Comparison of ENCODE assay signal across 26 mouse cellular contexts in the genomic region with DNA sequence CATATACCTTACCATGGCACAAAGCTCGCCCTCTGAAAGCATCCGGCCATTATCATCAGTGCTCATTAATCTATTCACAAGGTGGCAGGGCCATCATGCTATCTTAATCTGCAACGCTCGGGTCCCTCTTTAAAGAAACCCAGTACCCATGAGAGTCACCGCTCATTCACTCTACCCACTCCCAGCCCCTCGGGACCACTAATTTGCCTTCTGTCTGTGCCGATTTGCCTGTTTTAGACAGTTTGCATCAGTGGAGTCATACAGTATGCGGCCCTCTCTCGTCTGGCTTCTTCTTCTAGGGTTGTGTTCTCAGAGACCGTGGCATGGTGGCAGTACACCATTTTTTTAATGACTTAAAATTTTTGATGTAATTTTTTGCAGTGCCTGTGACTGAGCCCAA. TPM values are rescaled to one million over a fixed set of nuclear protein-coding genes. Genes with fewer than 3 reads are reported as not detected.
DNase-seq lines count a peak whose midpoint lies in the region; ATAC-seq and TF ChIP-seq lines count a peak whose summit lies in the region.
"Had no signal": no experiment of that assay in that cellular context is flagged by ENCODE, and none has a peak within 500 bp of the region (broad histone marks: within the 10 kb centered on the region; RNA-seq: fewer than 3 reads in every experiment).

No protein-coding gene starts in this region.

- no peak for DNase-seq in gastrocnemius, adult 2 months
- DNase-seq in gastrocnemius, postnatal 36 days: no peak
- no peak for DNase-seq in heart, adult 11 months
- DNase-seq in liver, postnatal 0 days: no peak
- DNase-seq in liver, embryonic 11.5 days (ENCODE audit: low spot score): no peak
- peak; percentile 24 for DNase-seq in brain, embryonic 14.5 days (ENCODE audit: low read depth)
- DNase-seq in right cerebral cortex, adult 2 months (ENCODE audit: low spot score in 2 of 2): no peak
- DNase-seq: adrenal gland, adult 2 months; cerebellum, adult 18-20 months; cerebellum, postnatal 14 days; gastrocnemius, postnatal 14 days; kidney, adult 8-10 months; kidney, postnatal 10 days; lung, adult 2 months; right cerebral cortex, postnatal 14 days; thymus, adult 18-20 months; thymus, postnatal 4 days had no signal

- H3K4me2 ChIP-seq in heart, embryonic 16.5 days (ENCODE audit: low read depth, low read length): peak overlapping the region; percentile 10
- no peak overlapping the region for H3K4me2 ChIP-seq in liver, postnatal 0 days (ENCODE audit: low read depth, low read length)
- H3K4me2 ChIP-seq in liver, embryonic 11.5 days: no peak overlapping the region
- H3K4me2 ChIP-seq: embryonic facial prominence, embryonic 12.5 days; hindbrain, embryonic 15.5 days; intestine, embryonic 15.5 days; limb, embryonic 12.5 days; liver, embryonic 12.5 days; midbrain, embryonic 11.5 days had no signal

- H3K27me3 ChIP-seq in heart, embryonic 16.5 days (ENCODE audit: control insufficient read depth, insufficient read depth, low read length): no peaks in the 10 kb centered on the region
- H3K27me3 ChIP-seq in liver, postnatal 0 days (ENCODE audit: insufficient read depth, low read length): no peaks in the 10 kb centered on the region
- no peaks in the 10 kb centered on the region for H3K27me3 ChIP-seq in liver, embryonic 11.5 days (replicated peaks; ENCODE audit: control insufficient read depth, insufficient read depth, low read length)
- H3K27me3 ChIP-seq: embryonic facial prominence, embryonic 12.5 days; hindbrain, embryonic 15.5 days; intestine, embryonic 15.5 days; limb, embryonic 12.5 days; liver, embryonic 12.5 days; Patski had no signal

- 73% methylated on average over 10 of the region's 10 CpGs for WGBS in heart, embryonic 16.5 days
- 77% methylated on average over 10 of the region's 10 CpGs for WGBS in liver, postnatal 0 days (ENCODE audit: insufficient replicate concordance)
- 86% methylated on average over 10 of the region's 10 CpGs for WGBS in liver, embryonic 11.5 days

- H3K36me3 ChIP-seq in heart, embryonic 16.5 days (ENCODE audit: control insufficient read depth, insufficient read depth): peaks cover 5% of the 10 kb centered on the region; the same call in 1 of the 2 replicates
- no peaks in the 10 kb centered on the region; the same call in 1 of the 2 replicates for H3K36me3 ChIP-seq in liver, postnatal 0 days (replicated peaks; ENCODE audit: insufficient read depth, low read length)
- peaks cover 5% of the 10 kb centered on the region; the same call in 1 of the 2 replicates for H3K36me3 ChIP-seq in liver, embryonic 11.5 days (ENCODE audit: control insufficient read depth, insufficient read depth, low read length)
- H3K36me3 ChIP-seq: embryonic facial prominence, embryonic 12.5 days; hindbrain, embryonic 15.5 days; intestine, embryonic 15.5 days; limb, embryonic 12.5 days had no signal

- no peak for ATAC-seq in heart, embryonic 16.5 days (replicated peaks; ENCODE audit: extremely low read depth, insufficient read depth, low FRiP score)
- ATAC-seq in liver, postnatal 0 days: peak; percentile 18; the same call in 1 of the 2 replicates
- ATAC-seq in liver, embryonic 11.5 days (replicated peaks; ENCODE audit: low FRiP score): no peak
- ATAC-seq: intestine, embryonic 15.5 days; liver, embryonic 12.5 days; Patski had no signal

- peak overlapping the region; percentile 70 for H3K27ac ChIP-seq in gastrocnemius, adult 2 months
- H3K27ac ChIP-seq in heart, embryonic 16.5 days (ENCODE audit: low read length): peak overlapping the region; percentile 91
- H3K27ac ChIP-seq in liver, postnatal 0 days (ENCODE audit: low read depth): no peak overlapping the region
- H3K27ac ChIP-seq in liver, embryonic 11.5 days (ENCODE audit: low read depth, low read length): no peak overlapping the region
- H3K27ac ChIP-seq: embryonic facial prominence, embryonic 12.5 days; hindbrain, embryonic 15.5 days; intestine, embryonic 15.5 days; limb, embryonic 12.5 days; liver, embryonic 12.5 days had no signal

- H3K4me3 ChIP-seq in gastrocnemius, adult 2 months: no peak overlapping the region
- no peak overlapping the region for H3K4me3 ChIP-seq in heart, embryonic 16.5 days (ENCODE audit: low read length)
- H3K4me3 ChIP-seq in liver, postnatal 0 days (ENCODE audit: low read depth, low read length): no peak overlapping the region
- H3K4me3 ChIP-seq in liver, embryonic 11.5 days (ENCODE audit: low read depth, low read length): no peak overlapping the region
- H3K4me3 ChIP-seq: embryonic facial prominence, embryonic 12.5 days; hindbrain, embryonic 15.5 days; intestine, embryonic 15.5 days; limb, embryonic 12.5 days; liver, embryonic 12.5 days had no signal

- H3K9me3 ChIP-seq in heart, embryonic 16.5 days (replicated peaks; ENCODE audit: control insufficient read depth, low read length): no peaks in the 10 kb centered on the region
- H3K9me3 ChIP-seq in liver, postnatal 0 days (ENCODE audit: low read length): no peaks in the 10 kb centered on the region
- H3K9me3 ChIP-seq in liver, embryonic 11.5 days (ENCODE audit: control insufficient read depth, low read length): no peaks in the 10 kb centered on the region
- H3K9me3 ChIP-seq: embryonic facial prominence, embryonic 12.5 days; G1E; hindbrain, embryonic 15.5 days; intestine, embryonic 15.5 days; limb, embryonic 12.5 days; liver, embryonic 12.5 days had no signal

- peaks cover 94% of the 10 kb centered on the region for H3K4me1 ChIP-seq in heart, embryonic 16.5 days (ENCODE audit: control insufficient read depth, insufficient read depth, low read length)
- H3K4me1 ChIP-seq in liver, postnatal 0 days (ENCODE audit: insufficient read depth): peaks cover 37% of the 10 kb centered on the region
- H3K4me1 ChIP-seq in liver, embryonic 11.5 days (replicated peaks; ENCODE audit: control insufficient read depth, insufficient read depth, low read length): peaks cover 18% of the 10 kb centered on the region

- TF ChIP-seq EP300 in liver, postnatal 0 days (IDR thresholded peaks at IDR 0.05; ENCODE audit: low read depth): no peak

- intact Hi-C loops in gastrocnemius, adult 2 months (cut with DNase I): no loop called here
- intact Hi-C loops in gastrocnemius, postnatal 36 days (cut with DNase I): loop anchor here (5.0 kb wide), 1 partner anchor 42 kb away; no protein-coding TSS in a partner anchor

- TF ChIP-seq POLR2A in brain, embryonic 14.5 days (IDR thresholded peaks at IDR 0.05; ENCODE audit: borderline replicate concordance, extremely low read depth, insufficient read depth, insufficient read length, poor library complexity, severe bottlenecking): no peak

- no peak for TF ChIP-seq CTCF in gastrocnemius, adult 2 months (IDR thresholded peaks at IDR 0.05)
- TF ChIP-seq CTCF in liver, postnatal 0 days (IDR thresholded peaks at IDR 0.05; ENCODE audit: low read depth): no peak
- TF ChIP-seq CTCF in brain, embryonic 14.5 days (IDR thresholded peaks at IDR 0.05; ENCODE audit: borderline replicate concordance, extremely low read depth, insufficient read depth, insufficient read length): no peak

- H3K9ac ChIP-seq in heart, embryonic 16.5 days (ENCODE audit: low read length): no peak overlapping the region
- H3K9ac ChIP-seq in liver, postnatal 0 days (replicated peaks): no peak overlapping the region
- H3K9ac ChIP-seq in liver, embryonic 11.5 days (ENCODE audit: low read depth, low read length): no peak overlapping the region
- H3K9ac ChIP-seq: embryonic facial prominence, embryonic 12.5 days; hindbrain, embryonic 15.5 days; intestine, embryonic 15.5 days; limb, embryonic 12.5 days; liver, embryonic 12.5 days had no signal

RNA-seq across cellular contexts. Expression of a gene that starts 30.1 kb away (rescaled TPM):
- total RNA-seq in gastrocnemius, adult 2 months (2021): 10 to 100 TPM; 18.1 to 28.4 TPM
- total RNA-seq in gastrocnemius, postnatal 36 days (2021): 10 to 100 TPM; 18.0 to 19.3 TPM
- polyA plus RNA-seq in heart, embryonic 16.5 days (2015; fragmentation: Nextera tagmentation; extraction: Ambion mirVana): 6.9 and 7.3 TPM in 2 replicates
- polyA plus RNA-seq in liver, postnatal 0 days (2015; fragmentation: Nextera tagmentation; extraction: Ambion mirVana): 2.1 and 2.4 TPM in 2 replicates
- polyA plus RNA-seq in liver, embryonic 11.5 days (2014; fragmentation: Nextera tagmentation; extraction: Ambion mirVana): 5.1 and 5.9 TPM in 2 replicates
- polyA plus RNA-seq in brain, embryonic 14.5 days (2012; rRNA removed): 51.9 and 61.2 TPM in 2 replicates

Comparison
In these comparisons a context has a peak if more than half of its experiments do, and no peak if none do; other contexts are left out.
1. H3K27ac ChIP-seq: peak in gastrocnemius, adult 2 months (single experiment) and heart, embryonic 16.5 days (single experiment); none in liver, postnatal 0 days (single experiment) and liver, embryonic 11.5 days (single experiment).